Mouse (Mus musculus) heart, postnatal 14 days (tissue): ENCODE measurements around the gene Clasp1. TPM values are rescaled to one million over a fixed set of nuclear protein-coding genes. Genes with fewer than 3 reads are reported as not detected.

Source experiments
- DNase-seq, 2 experiments: peaks; one replicate each; pipeline ENCODE4 v3.0.0; 2021 to 2022
- intact Hi-C: fragments of 180-260 bp; cut with DNase I; formaldehyde crosslinking; loops from one replicate; pipeline ENCODE4 v1.15.1; 2025
- total RNA-seq, 2 experiments: library from RNA; stranded (reverse); gene quantifications; 2 replicates each; pipeline ENCODE4 v1.2.3; 2021

Gene Clasp1
- total RNA-seq, 2 experiments from 2014 or later = 290 to 301 TPM

DNA sequence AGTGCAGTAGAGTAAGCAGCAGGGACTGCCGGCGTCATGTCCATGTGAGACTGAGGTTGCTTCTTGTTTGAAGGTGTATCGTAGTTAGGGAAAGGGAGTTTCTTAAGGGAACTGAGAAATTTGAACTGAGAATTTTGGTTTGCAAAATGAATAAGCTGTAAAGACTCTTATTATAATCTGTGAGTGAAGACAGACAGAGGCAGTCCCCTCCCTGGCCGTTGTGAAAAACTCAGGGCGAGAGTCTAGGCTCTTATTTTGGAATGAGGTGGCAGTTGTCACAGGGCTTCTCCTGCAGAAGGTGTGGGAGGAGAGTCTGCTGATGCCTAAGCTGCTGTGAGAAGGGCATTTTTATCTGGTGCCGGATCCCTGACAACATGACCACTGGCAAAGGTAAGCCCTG is 92.8 kb downstream of the Clasp1 start:
- peak in 1 of 2 experiments; percentile 54 for DNase-seq

DNA sequence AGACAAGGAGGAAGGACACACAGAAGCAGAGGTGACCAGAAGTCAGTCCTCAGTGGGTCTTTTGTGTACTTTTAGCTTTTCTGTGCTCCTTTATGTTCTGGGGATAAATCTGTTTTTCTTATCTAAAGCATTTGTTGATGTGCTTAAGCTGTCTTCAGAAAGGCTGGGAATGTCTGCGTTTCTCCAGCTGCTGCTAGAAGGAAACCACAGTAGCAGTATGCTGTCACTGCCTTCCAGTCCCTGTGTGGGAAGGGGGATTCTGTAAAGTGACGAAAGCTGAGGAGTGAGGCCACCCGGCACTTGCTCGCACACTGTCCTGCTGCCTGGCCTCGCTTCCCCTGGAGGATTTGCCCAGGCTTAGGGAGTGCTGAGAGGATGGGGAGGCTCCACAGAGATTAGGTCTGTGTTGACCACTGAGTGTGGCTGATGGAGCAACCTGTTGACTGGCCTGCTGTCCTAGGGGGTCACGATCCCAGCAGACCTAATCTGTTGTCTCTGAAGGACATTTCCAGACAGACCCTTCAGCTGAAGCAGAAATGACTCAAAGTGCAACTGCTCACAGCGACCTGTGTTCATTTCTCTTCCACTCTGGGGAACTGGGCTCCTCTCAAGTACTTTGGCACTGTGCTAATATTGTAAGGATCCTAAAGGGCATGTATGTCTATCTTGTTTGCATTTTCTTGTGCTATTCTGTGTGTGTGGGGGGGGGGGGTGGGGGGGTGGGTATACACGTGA is 93.6 kb downstream of the Clasp1 start:
- DNase-seq = peak; percentile 49 to 54

More for the DNA sequence above, 92.8 kb downstream of the Clasp1 start:
- intact Hi-C loops = no loop called here

DNA sequence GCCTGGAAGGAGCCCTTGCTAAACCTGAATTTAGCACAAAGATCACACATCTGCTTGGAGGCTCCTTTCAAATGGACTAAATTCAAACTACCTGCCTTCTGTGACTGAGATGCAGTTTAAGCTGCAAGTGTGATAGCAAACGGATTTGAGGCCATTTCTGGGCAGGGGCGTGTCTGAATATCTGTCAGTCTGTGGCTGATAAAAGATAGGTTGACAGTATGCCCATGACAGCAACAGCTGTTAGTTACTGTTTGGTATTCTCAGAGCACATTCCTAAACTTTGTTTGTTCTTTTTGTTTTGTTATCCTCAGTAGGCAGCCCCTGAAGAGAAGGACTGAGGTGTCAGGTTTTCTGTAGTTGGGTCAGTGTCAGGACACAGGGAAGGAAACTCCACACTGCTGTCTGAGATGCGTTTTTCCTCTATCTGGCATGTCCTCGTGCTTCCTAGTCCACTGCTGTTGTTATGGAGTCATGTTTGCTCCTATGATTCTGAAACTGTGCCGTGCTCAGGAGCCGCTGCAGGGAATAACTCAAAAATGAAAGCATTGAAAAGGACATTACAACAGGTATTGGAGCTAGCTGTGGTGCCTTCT is 94.7 kb downstream of the Clasp1 start:
- intact Hi-C loops = no loop called here
- no peak for DNase-seq

More for the DNA sequence above, 93.6 kb downstream of the Clasp1 start:
- intact Hi-C loops = no loop called here

DNA sequence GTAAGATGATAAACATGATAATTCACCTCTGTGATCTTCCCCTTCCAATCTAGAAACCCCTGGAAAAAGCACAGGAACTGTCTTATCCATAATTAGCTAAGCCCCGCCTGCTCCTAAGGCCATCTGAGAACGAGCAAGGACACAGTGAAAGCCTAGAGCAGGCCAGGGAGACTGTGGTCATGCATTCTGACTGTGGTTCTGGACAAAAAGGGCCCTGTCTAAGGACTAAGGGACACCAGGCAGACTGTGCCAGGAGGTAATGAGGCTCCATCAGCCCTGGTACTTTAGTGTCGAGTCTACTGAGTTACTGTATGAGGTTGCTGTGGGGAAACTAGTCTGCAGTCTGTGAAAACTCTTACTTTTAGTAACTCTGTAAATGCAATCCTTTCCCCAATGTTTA is 96.7 kb downstream of the Clasp1 start:
- intact Hi-C loops = no loop called here
- DNase-seq = no peak

- intact Hi-C loops = no loop called here
- DNase-seq = no peak
Measured at GRCm38 (mm10) chr1:118486021-118486420, 97.2 kb downstream of the Clasp1 start.

GRCm38 (mm10) chr1:118492811-118493210 is 104.0 kb downstream of the Clasp1 start:
- intact Hi-C loops = no loop called here
- no peak for DNase-seq

GRCm38 (mm10) chr1:118494551-118494950 is 105.7 kb downstream of the Clasp1 start:
- intact Hi-C loops = no loop called here

GRCm38 (mm10) chr1:118498311-118498710 is 109.5 kb downstream of the Clasp1 start:
- peak; percentile 80 to 89 for DNase-seq
- intact Hi-C loops = loop anchor here (2.0 to 5.0 kb wide), 2 partner anchors 164 to 176 kb away; partner anchors contain the start of gene Nifk

More at GRCm38 (mm10) chr1:118494551-118494950, 105.7 kb downstream of the Clasp1 start:
- no peak for DNase-seq

DNA sequence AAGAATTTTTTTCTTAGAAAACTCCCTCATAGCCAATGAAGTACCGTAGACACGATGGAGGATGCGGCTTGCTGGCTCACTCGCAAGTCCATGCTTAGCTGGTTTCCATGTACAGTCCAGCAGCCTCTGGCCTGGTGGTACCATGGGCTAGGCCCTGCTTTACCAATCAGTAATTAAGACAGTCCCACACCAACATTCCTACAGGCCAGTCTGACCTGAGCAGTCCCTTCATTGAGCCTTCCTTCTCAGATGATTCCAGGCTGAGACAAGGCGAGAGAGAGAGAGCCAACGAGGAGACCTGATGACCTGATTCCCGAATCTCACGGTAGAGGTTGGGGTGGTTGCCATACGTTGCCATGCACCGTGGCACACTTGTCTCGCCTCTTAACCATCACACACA is 111.7 kb downstream of the Clasp1 start:
- no peak for DNase-seq
- intact Hi-C loops = no loop called here

GRCm38 (mm10) chr1:118501691-118502090 is 112.8 kb downstream of the Clasp1 start:
- no peak for DNase-seq
- intact Hi-C loops = no loop called here

GRCm38 (mm10) chr1:118505746-118506145 is 116.9 kb downstream of the Clasp1 start:
- intact Hi-C loops = no loop called here

DNA sequence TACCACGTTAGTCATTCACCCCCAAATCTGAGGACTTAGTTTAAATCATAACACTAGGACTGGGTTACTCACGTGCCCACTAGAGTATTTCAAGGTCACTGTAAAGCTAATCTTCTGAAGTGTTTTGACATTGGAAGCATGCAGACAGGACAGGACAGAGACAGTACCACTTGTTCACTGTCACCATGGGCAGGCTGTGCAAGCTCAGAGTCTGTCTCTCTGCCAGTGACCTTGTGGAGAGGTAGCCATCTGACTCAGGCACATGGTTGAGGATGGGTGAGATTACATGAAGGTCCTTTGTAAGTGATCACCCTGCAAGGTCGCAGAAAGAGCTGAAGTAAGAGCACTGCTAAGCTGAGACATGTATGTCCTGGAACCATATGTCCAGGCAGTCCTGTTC is 122.1 kb downstream of the Clasp1 start:
- intact Hi-C loops = no loop called here
- peak; percentile 29 to 52 for DNase-seq

More at GRCm38 (mm10) chr1:118505746-118506145, 116.9 kb downstream of the Clasp1 start:
- no peak for DNase-seq

- intact Hi-C loops = no loop called here
- DNase-seq = no peak
Measured at GRCm38 (mm10) chr1:118511738-118512530, 123.1 kb downstream of the Clasp1 start.

GRCm38 (mm10) chr1:118516256-118516655 is 127.4 kb downstream of the Clasp1 start:
- intact Hi-C loops = no loop called here
- DNase-seq = no peak

- intact Hi-C loops = no loop called here
- DNase-seq = no peak
Measured at GRCm38 (mm10) chr1:118523161-118523560, 134.3 kb downstream of the Clasp1 start.

DNA sequence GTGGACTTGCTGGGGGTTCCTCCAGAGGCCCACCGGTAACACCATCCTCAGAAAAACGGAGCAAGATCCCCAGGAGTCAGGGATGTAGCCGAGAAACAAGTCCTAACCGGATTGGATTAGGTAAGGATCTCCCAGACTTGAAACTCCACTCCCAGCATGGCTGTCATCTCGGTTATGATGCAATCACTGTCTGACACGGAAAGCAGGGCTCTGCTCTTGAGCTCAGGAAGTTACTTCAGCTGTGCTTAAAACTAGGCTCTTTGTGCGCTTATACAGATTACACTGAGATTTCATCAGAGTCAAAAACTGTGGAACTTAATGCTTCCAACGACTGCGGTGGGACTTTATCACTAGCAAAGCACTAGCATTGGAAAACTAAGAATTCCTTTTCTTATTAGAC is 136.5 kb downstream of the Clasp1 start:
- DNase-seq = no peak
- intact Hi-C loops = no loop called here

GRCm38 (mm10) chr1:118529213-118529612 is 140.4 kb downstream of the Clasp1 start:
- intact Hi-C loops = no loop called here
- DNase-seq = no peak

DNA sequence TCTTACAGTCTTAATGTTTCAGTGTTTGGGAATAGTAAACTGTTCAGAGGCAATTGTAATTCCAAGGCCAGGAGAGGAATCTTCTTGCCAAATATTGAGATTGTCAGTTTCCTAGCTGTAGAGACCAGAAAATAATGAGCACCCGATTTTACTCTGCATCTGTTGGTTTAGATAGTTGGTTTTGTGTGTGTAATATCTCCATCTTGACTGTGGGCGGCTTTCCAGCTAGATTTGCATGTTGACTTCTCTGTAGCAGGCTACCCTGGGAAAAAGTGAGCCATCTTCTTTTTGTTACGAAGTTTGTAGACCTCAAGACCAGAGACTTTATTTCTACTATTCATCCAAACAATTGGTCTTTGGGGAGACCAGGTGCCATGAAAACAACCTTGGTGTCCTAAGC is 142.4 kb downstream of the Clasp1 start:
- intact Hi-C loops = no loop called here
- no peak for DNase-seq

DNA sequence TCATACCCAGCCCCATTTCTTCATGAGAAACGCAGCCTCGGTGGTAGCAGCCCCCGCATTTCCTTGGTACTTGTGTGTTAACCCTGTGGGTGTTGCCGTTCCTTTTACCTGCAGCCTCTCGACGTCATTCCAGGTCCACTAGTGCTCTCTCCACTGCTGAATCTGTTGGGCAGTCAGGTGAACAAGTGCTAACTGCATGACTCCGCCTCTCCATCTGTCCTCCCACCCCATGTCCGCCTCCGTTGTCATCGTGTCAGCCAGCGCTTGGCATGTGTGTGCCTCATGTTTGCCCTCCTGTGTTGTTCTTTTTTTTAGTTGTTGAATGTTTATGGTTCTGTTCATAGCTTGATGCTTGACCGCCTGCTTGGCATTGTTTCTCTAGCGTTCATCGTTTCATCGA is 147.2 kb downstream of the Clasp1 start:
- intact Hi-C loops = no loop called here

GRCm38 (mm10) chr1:118539046-118539445 is 150.2 kb downstream of the Clasp1 start:
- no peak for DNase-seq
- intact Hi-C loops = no loop called here

More for the DNA sequence above, 147.2 kb downstream of the Clasp1 start:
- DNase-seq = no peak

- intact Hi-C loops = no loop called here
- no peak for DNase-seq
Measured at GRCm38 (mm10) chr1:118542880-118543279, 154.0 kb downstream of the Clasp1 start.
